Mouse (Mus musculus) heart, postnatal 0 days (tissue): ENCODE measurements around the gene Prtg.

Experiments used
- CTCF ChIP-seq: IDR thresholded peaks from 2 replicates; pipeline ENCODE4 v1.5.1; 2016; ENCODE audit warnings: antibody characterized with exemption, control low read depth, low read depth
- EP300 ChIP-seq: IDR thresholded peaks from 2 replicates; pipeline ENCODE4 v1.6.1; 2016; ENCODE audit warnings: antibody characterized with exemption, low read depth

- TF ChIP-seq EP300: no peak
- TF ChIP-seq CTCF: peak; percentile 26; the same call in 1 of the 2 replicates
These were observed 148.1 kb downstream of the Prtg start for GRCm38 (mm10) chr9:72954746-72955145.
